Mouse (Mus musculus): ENCODE results near the gene Fam120c.

- TF ChIP-seq CTCF (IDR thresholded peaks at IDR 0.05; ENCODE audit: low read depth, low read length) (no peak), POLR2A (IDR thresholded peaks at IDR 0.05; ENCODE audit: insufficient read depth, low read length) (no peak), EP300 (IDR thresholded peaks at IDR 0.05; ENCODE audit: insufficient read depth, low read depth, low read length) (no peak)
These were observed at the start of gene Fam120c for GRCm38 (mm10) chrX:151343761-151344500.
